Mouse (Mus musculus) ES-E14 (cell line): ENCODE measurements around the gene Fam155a.

Experiments used
- HCFC1 ChIP-seq: IDR thresholded peaks from 2 replicates; pipeline ENCODE4 v1.6.1; 2012; ENCODE audit warnings: low read length, inconsistent platforms, borderline replicate concordance; ENCODE audit not compliant: insufficient read depth
- MAFK ChIP-seq: IDR thresholded peaks from 2 replicates; pipeline ENCODE4 v1.6.1; 2014; ENCODE audit warnings: mild to moderate bottlenecking, low read depth, low read length, inconsistent platforms; ENCODE audit not compliant: insufficient read depth

DNA sequence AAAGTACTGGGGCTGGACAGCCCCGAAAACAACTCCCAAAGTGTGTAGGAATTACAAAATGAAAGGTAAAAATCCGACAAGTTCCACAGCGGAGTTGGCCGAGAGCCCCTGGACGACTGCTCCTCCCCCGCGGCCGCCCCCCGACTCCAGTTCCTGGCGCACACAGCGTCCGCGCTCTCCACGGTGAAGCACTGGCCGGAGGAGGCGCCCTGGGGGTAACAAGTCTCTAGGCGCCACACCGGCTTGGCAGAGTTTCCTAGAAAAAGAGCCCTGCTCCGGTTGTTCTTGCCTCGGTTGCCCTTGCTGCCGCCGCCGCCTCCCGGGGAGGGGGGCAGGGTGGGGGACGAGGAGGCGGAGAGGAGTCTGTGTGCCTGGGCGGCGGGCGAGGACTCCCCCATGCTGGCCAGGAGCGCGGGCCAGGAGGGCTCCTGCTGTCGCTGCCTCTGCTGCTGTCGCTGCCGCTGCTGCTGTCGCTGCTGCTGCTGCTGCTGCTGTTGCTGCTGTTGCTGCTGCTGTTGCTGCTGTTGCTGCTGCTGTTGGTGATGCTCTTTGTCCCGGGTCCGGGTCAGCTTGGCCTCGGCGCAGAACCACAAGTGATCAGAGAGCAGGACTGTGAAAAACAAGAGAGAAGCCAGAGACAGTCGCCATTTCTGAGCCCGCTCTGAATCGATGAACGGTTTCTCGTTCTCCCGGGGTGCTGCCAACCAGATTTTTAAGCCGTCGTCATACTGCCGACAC is 531 bp downstream of the Fam155a start:
- TF ChIP-seq MAFK (no peak), HCFC1 (no peak)
